11 mouse cellular contexts compared by ENCODE assay signal in genomic region chr5:142431811-142432434, GRCm38 (mm10). TPM values are rescaled to one million over a fixed set of nuclear protein-coding genes. Genes with fewer than 3 reads are reported as not detected.
DNase-seq lines count a peak whose midpoint lies in the region; ATAC-seq and TF ChIP-seq lines count a peak whose summit lies in the region.
"Had no signal": no experiment of that assay in that cellular context is flagged by ENCODE, and none has a peak within 500 bp of the region (broad histone marks: within the 10 kb centered on the region; RNA-seq: fewer than 3 reads in every experiment).

No protein-coding gene starts in this region.

- H3K27me3 ChIP-seq in forebrain, embryonic 10.5 days (ENCODE audit: poor library complexity, severe bottlenecking): no peaks in the 10 kb centered on the region
- H3K27me3 ChIP-seq in forebrain, embryonic 14.5 days (replicated peaks; ENCODE audit: control insufficient read depth, insufficient read depth, low read length): no peaks in the 10 kb centered on the region
- H3K27me3 ChIP-seq in liver, postnatal 0 days (ENCODE audit: insufficient read depth, low read length): no peaks in the 10 kb centered on the region
- no peaks in the 10 kb centered on the region for H3K27me3 ChIP-seq in liver, embryonic 12.5 days (replicated peaks)
- no peaks in the 10 kb centered on the region for H3K27me3 ChIP-seq in hindbrain, embryonic 11.5 days (ENCODE audit: control insufficient read depth, insufficient read depth, low read length)
- H3K27me3 ChIP-seq: heart, embryonic 15.5 days; liver, embryonic 13.5 days had no signal

- peaks cover 69% of the 10 kb centered on the region for H3K36me3 ChIP-seq in forebrain, embryonic 10.5 days (replicated peaks)
- H3K36me3 ChIP-seq in forebrain, embryonic 14.5 days (ENCODE audit: control insufficient read depth, insufficient read depth, low read length): peaks cover 19% of the 10 kb centered on the region
- peaks cover 21% of the 10 kb centered on the region for H3K36me3 ChIP-seq in liver, postnatal 0 days (replicated peaks; ENCODE audit: insufficient read depth, low read length)
- peaks cover 22% of the 10 kb centered on the region for H3K36me3 ChIP-seq in liver, embryonic 12.5 days
- peaks cover 9% of the 10 kb centered on the region for H3K36me3 ChIP-seq in hindbrain, embryonic 11.5 days (ENCODE audit: control insufficient read depth, insufficient read depth, low read length)

- H3K9me3 ChIP-seq in forebrain, embryonic 10.5 days: no peaks in the 10 kb centered on the region
- no peaks in the 10 kb centered on the region for H3K9me3 ChIP-seq in forebrain, embryonic 14.5 days (replicated peaks; ENCODE audit: control insufficient read depth, low read length)
- H3K9me3 ChIP-seq in liver, postnatal 0 days (ENCODE audit: low read length): no peaks in the 10 kb centered on the region
- H3K9me3 ChIP-seq in liver, embryonic 12.5 days (replicated peaks): no peaks in the 10 kb centered on the region
- H3K9me3 ChIP-seq in hindbrain, embryonic 11.5 days (ENCODE audit: control insufficient read depth, low read length): no peaks in the 10 kb centered on the region
- H3K9me3 ChIP-seq: heart, embryonic 15.5 days; liver, embryonic 13.5 days had no signal

- peaks cover 51% of the 10 kb centered on the region for H3K4me1 ChIP-seq in forebrain, embryonic 10.5 days
- H3K4me1 ChIP-seq in forebrain, embryonic 14.5 days (ENCODE audit: control insufficient read depth, insufficient read depth, low read length): no peaks in the 10 kb centered on the region; the same call in 1 of the 2 replicates
- peaks cover 15% of the 10 kb centered on the region for H3K4me1 ChIP-seq in liver, postnatal 0 days (ENCODE audit: insufficient read depth)
- peaks cover 35% of the 10 kb centered on the region for H3K4me1 ChIP-seq in liver, embryonic 12.5 days
- no peaks in the 10 kb centered on the region for H3K4me1 ChIP-seq in hindbrain, embryonic 11.5 days (replicated peaks; ENCODE audit: control insufficient read depth, insufficient read depth, low read length)

- H3K9ac ChIP-seq in forebrain, embryonic 14.5 days (ENCODE audit: low read length): no peak overlapping the region
- H3K9ac ChIP-seq in liver, postnatal 0 days (replicated peaks): no peak overlapping the region
- no peak overlapping the region for H3K9ac ChIP-seq in liver, embryonic 12.5 days
- no peak overlapping the region for H3K9ac ChIP-seq in hindbrain, embryonic 11.5 days (ENCODE audit: low read depth, low read length)
- H3K9ac ChIP-seq: heart, embryonic 15.5 days; liver, embryonic 13.5 days had no signal

- WGBS in forebrain, embryonic 10.5 days: 89% methylated on average over 9 of the region's 9 CpGs
- 90% methylated on average over 9 of the region's 9 CpGs for WGBS in forebrain, embryonic 14.5 days
- WGBS in liver, postnatal 0 days (ENCODE audit: insufficient replicate concordance): 77% methylated on average over 9 of the region's 9 CpGs
- WGBS in liver, embryonic 12.5 days (ENCODE audit: insufficient replicate concordance): 77% methylated on average over 9 of the region's 9 CpGs
- 75% methylated on average over 9 of the region's 9 CpGs for WGBS in hindbrain, embryonic 11.5 days

- 0 out of 2 replicates have a peak overlapping the region, but pooled peaks have one; percentile 8 for H3K27ac ChIP-seq in forebrain, embryonic 10.5 days
- H3K27ac ChIP-seq in forebrain, embryonic 14.5 days (ENCODE audit: low read depth, low read length): no peak overlapping the region
- H3K27ac ChIP-seq in liver, postnatal 0 days (ENCODE audit: low read depth): no peak overlapping the region
- no peak overlapping the region for H3K27ac ChIP-seq in liver, embryonic 12.5 days
- H3K27ac ChIP-seq in hindbrain, embryonic 11.5 days (ENCODE audit: low read depth, low read length): no peak overlapping the region
- H3K27ac ChIP-seq: liver, embryonic 13.5 days had no signal

- H3K4me2 ChIP-seq in forebrain, embryonic 14.5 days (ENCODE audit: low read length): no peak overlapping the region
- no peak overlapping the region for H3K4me2 ChIP-seq in liver, postnatal 0 days (ENCODE audit: low read depth, low read length)
- no peak overlapping the region for H3K4me2 ChIP-seq in liver, embryonic 12.5 days
- H3K4me2 ChIP-seq in hindbrain, embryonic 11.5 days (replicated peaks; ENCODE audit: low read depth, low read length): no peak overlapping the region
- H3K4me2 ChIP-seq: heart, embryonic 15.5 days; liver, embryonic 13.5 days had no signal

- DNase-seq in forebrain, embryonic 10.5 days (ENCODE audit: extremely low spot score, low spot score): no peak
- DNase-seq in forebrain, embryonic 14.5 days (ENCODE audit: low spot score): no peak
- DNase-seq in liver, postnatal 0 days: no peak
- DNase-seq in kidney, postnatal 25 days: peak; percentile 46 to 68
- DNase-seq in skeletal muscle tissue, adult 2 months (ENCODE audit: low read depth, low spot score): peak; percentile 92
- DNase-seq in hindbrain, embryonic 11.5 days (ENCODE audit: low spot score): no peak
- no peak for DNase-seq in cerebellum, postnatal 10 days
- DNase-seq: liver, embryonic 13.5 days; thymus, adult 18-20 months had no signal

- no peak for TF ChIP-seq EP300 in liver, postnatal 0 days (IDR thresholded peaks at IDR 0.05; ENCODE audit: low read depth)

- TF ChIP-seq CTCF in liver, postnatal 0 days (IDR thresholded peaks at IDR 0.05; ENCODE audit: low read depth): no peak

- ATAC-seq in forebrain, embryonic 14.5 days: no peak
- ATAC-seq in liver, postnatal 0 days: peak; percentile 37; the same call in 1 of the 2 replicates
- no peak for ATAC-seq in liver, embryonic 12.5 days
- no peak for ATAC-seq in hindbrain, embryonic 11.5 days (ENCODE audit: low FRiP score)

- no peak overlapping the region for H3K4me3 ChIP-seq in forebrain, embryonic 10.5 days
- no peak overlapping the region for H3K4me3 ChIP-seq in forebrain, embryonic 14.5 days (ENCODE audit: low read depth, low read length)
- H3K4me3 ChIP-seq in liver, postnatal 0 days (ENCODE audit: low read depth, low read length): no peak overlapping the region
- no peak overlapping the region for H3K4me3 ChIP-seq in liver, embryonic 12.5 days
- no peak overlapping the region for H3K4me3 ChIP-seq in hindbrain, embryonic 11.5 days (ENCODE audit: low read depth, low read length)
- H3K4me3 ChIP-seq: heart, embryonic 15.5 days; liver, embryonic 13.5 days had no signal

RNA-seq across cellular contexts. Expression of gene Foxk1, which starts 30.6 kb away (rescaled TPM):
- polyA plus RNA-seq in forebrain, embryonic 10.5 days (2016; fragmentation: Nextera tagmentation; extraction: Ambion mirVana): 4.3 and 5.2 TPM in 2 replicates
- polyA plus RNA-seq in forebrain, embryonic 14.5 days (2014; fragmentation: Nextera tagmentation; extraction: Ambion mirVana): 1.8 and 2.8 TPM in 2 replicates
- 1.7 TPM in 2 replicates for polyA plus RNA-seq in liver, postnatal 0 days (2015; fragmentation: Nextera tagmentation; extraction: Ambion mirVana)
- polyA plus RNA-seq in liver, embryonic 12.5 days (2016; fragmentation: Nextera tagmentation; extraction: Ambion mirVana): 3.1 and 4.1 TPM in 2 replicates
- polyA plus RNA-seq in hindbrain, embryonic 11.5 days (2014; fragmentation: Nextera tagmentation; extraction: Ambion mirVana): 4.0 and 4.1 TPM in 2 replicates

RNA-seq across cellular contexts. Expression of gene Ap5z1, which starts 31.8 kb away (rescaled TPM):
- polyA plus RNA-seq in forebrain, embryonic 10.5 days (2016; fragmentation: Nextera tagmentation; extraction: Ambion mirVana): 10.6 and 12.5 TPM in 2 replicates
- polyA plus RNA-seq in forebrain, embryonic 14.5 days (2014; fragmentation: Nextera tagmentation; extraction: Ambion mirVana): 9.4 and 14.3 TPM in 2 replicates
- polyA plus RNA-seq in liver, postnatal 0 days (2015; fragmentation: Nextera tagmentation; extraction: Ambion mirVana): 2.8 and 4.0 TPM in 2 replicates
- 6.8 and 7.4 TPM in 2 replicates for polyA plus RNA-seq in liver, embryonic 12.5 days (2016; fragmentation: Nextera tagmentation; extraction: Ambion mirVana)
- 9.2 and 9.6 TPM in 2 replicates for polyA plus RNA-seq in hindbrain, embryonic 11.5 days (2014; fragmentation: Nextera tagmentation; extraction: Ambion mirVana)

Comparison
In these comparisons a context has a peak if more than half of its experiments do, and no peak if none do; other contexts are left out.
1. DNase-seq: peak in kidney, postnatal 25 days (2 of 2) and skeletal muscle tissue, adult 2 months (single experiment); none in forebrain, embryonic 10.5 days (single experiment), forebrain, embryonic 14.5 days (single experiment), liver, postnatal 0 days (single experiment), hindbrain, embryonic 11.5 days (single experiment) and cerebellum, postnatal 10 days (0 of 2).